Mouse (Mus musculus) retina, postnatal 7 days (tissue): ENCODE results near the gene Zfp949.

Experiments
- DNase-seq: peaks from one replicate; pipeline ENCODE4 v3.0.0-alpha.2; 2012; ENCODE audit warnings: low read depth, low spot score

Zfp949 gene

DNA sequence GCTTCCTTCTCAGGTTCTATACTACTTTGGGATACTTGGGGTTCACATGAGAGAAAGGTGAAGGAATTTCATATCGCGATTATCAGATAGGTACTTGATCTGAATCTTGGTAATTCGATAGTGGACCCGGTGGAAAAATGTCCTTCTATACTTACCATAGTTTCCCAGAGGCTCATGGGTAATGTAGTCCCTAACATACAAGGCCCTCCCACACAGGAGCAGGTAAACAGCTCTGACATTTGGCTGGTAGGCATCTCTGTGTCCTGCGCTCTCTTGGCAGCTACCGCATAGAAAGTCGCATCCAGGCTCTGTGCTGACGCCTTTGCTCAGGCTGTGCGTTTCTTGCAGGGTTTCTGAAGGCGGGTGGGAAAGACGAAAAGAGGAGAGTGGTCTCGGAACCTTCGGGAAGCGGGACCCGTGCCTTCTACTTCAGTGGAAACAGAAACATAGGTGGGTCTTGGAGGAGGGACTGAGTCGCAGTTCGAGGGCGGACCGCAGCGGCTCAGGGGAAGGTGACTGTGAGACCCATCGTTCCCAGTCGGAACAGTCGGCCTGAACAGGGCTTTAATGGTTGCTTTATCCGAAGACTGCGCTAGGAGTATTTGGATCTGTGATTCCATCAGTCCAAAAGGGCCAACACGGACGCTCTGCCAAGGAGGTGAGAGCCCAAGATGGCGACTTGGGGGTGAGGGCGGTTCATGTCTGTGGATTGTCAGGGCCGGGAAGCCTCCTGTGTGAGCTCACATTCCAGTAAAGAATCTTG lies at the start of gene Zfp949:
Gene Zfp949, plus strand, starts transcription at position 170 of the 763 bp plus-strand sequence.
- peak; percentile 75 for DNase-seq

DNA sequence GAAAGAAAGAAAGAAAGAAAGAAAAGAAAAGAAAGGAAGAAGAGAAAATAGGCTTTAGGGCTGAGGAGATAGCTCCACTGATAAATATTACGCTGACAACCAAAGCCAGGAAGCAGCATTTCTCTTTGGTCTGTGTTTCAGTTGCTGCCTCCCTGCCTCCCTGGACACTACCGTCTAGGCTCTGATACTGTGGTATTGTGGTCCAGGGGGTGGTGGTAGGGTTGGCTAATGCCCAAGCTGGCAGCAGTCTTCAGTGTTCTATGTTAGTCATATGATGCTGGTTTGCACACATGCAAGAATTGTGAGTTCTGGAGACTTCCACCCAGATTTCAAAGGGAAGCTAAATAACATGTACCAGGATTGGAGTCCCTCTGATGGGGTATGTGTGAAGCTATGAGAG lies 47.7 kb upstream of the Zfp949 start:
- no peak for DNase-seq

DNA sequence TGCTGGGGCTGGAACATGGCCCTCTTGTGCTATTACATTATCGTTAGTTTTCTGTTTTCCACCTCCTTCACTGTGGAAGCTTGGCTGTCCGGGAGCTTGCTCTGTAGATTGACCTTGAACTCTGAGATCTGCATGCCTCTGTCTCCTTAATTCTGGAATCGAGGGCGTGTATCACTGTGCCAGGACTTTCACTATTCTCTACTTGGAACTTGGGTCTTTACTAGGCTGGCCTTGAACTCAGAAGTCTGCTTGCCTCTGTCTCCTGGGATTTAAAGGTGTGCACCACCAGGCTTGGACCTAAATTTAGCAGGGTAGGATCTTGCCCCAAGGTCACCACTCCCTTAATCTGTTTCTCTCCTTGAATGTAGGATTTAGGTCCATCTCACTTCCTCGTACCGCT lies 46.0 kb upstream of the Zfp949 start:
- no peak for DNase-seq

DNA sequence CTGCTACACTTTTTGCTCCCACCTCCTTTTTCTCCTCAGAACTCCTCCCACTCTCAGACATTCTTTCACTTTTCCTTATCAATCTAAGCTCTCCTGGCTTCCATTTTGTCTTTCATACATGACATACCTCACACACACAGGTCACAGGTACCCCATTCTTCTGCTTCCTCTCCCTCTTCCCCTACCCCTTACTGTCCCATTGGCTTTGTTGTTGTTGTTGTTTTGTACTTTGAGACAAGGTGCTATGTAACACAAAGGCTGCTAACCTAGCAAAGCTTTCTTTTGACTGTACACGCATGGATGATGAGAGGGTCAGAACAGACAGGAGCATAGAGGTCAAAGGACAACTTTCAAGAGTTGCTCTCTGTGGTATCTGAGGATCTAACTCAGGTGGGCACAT lies 32.3 kb upstream of the Zfp949 start:
- DNase-seq, result no peak

DNA sequence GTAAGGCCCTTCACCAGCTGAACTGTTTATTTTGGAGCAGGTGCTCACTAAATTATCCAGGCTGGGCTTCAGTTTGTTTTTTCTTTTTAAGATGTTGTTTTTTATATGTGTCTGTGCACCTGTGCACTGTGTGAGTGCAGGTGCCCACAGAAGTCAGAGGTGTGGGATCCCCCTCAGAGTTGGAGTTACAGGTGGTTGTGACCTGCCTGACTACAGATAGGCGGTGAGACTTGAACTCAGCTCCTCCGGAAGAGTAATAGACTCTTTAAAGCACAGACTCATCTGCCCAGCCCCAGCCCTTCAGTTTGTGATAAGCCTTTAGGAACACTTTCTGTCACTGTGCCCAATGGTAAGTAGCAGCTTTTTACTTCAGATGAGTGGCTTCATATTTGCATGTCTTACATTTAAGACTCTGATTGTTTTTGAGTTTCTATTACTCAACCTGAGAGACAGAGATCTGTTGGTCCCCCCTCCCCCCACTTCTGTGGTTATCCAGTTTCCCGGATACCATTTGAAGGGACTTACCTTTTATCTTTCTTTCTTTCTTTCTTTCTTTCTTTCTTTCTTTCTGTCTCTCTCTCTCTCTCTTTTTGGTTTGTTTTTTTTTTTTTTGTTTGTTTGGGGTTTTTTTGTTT lies 31.3 kb upstream of the Zfp949 start:
- DNase-seq, result no peak

DNA sequence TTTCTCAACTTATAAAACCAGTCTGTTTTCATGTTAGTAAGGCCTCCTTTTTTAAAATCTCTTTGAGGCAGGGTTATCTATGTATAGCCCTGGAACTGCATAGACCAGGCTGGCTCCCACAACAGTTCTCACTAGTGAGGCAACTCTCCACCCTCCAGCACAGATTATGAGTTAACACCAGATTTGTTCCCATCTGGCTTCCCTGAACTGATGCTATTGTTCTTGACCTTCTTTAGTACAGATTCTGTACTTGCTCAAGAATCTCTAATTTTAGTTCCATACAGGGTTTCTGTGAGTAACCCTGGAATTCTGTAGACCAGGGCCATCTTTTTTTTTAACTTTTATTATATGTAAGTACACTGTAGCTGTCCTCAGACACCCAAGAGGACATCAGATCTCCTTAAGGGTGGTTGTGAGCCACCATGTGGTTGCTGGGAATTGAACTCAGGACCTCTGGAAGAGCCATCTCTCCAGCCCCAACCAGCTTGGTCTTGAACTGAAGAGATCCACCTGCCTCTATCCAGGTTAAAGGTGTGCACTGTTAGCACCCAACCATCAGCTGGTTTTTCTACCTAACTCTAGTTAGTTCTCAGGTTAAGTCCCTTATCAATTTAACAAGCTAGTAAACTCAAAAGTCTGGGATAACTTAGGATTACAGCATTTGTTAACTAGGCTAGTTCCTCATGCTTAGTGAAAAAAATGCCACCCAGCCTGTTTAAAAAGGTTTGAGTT lies 28.3 kb upstream of the Zfp949 start:
- no peak for DNase-seq

DNA sequence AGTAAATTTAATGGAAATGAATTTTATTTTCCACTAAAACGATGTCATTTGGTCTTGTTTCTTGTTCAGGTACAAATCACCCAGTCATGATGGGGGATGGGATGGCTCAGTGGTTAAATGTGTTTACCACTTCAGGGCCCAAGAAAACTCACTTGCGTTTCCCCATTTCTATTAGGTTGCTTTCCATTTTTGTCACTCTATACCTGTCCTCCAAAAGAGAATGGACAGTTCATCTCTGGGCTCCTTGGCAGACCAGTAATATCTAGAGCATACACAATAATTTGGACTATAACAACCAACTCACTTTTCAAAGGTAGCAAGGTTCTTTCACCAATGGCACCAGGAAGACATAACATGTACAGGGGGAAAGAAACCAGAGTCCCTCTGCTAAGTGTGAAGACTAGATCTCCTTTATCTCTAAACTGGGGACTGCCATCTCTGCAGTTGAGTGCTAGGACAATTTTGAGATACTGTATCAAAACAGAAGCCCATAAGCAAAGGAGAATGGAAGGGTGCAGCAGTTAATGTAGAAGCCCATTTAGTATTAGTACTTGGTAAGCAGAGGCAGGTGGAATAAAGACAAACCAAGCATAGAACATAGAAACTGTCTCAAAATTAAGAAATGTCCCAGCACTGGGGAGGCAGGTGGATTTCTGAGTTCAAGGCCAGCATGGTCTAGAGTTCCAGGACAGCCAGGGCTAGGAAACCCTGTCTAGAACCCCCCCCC lies 27.5 kb upstream of the Zfp949 start:
- DNase-seq, result no peak

DNA sequence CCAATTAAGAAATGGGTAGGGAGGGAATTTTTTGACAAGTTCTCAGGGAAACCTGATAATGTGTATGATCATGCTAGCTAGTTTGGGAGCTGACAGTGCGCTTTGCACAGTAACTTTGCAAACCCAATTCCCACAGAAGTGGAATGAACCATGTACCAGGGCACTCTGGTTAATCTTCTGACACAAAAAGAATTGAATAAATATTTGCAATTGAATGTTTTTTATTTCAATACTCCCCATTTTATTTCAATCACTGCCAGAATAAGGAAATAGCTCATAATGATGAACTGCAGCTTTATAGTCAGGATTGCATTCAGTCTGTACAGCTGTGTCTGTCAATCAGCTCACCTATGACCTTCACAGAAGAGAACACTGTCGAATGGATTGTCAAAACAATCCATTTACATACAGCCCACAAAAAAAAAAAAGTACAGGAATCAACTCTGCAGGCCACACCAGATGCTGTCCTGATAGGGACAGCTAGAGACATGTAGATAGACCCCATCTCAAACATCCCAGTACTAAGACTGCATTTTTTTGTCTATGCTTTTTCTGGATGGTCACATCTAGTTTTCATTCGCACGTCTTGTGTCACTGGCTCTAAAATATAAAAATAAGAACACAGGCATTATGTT lies 26.9 kb upstream of the Zfp949 start:
- no peak for DNase-seq

DNA sequence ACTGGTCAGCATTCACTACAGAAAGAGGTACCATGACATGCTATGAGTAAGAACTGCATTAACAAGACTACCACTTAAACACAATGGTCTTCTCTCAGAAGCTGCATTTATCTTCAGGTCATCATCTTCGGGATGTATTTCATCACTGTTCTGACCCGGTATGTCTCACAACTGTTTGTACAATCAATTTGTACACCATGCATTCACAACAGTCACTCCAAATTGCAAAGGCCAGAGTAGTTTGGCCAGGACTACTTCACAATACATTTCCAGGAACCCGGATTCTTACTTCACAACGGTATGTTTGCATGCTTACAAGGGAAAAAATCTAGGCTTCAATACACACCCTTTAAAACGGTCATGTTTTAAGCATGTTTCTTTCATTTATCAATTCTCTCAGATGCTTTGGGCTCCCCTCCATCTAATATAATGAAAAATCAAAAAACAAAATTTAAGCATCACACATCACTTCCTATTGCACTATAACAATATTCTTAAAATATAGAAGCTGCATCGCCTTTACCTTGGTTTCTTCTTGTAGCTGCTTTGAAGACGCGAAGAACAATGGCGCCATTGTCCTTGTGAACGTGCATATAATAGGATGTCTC lies 25.8 kb upstream of the Zfp949 start:
- no peak for DNase-seq

DNA sequence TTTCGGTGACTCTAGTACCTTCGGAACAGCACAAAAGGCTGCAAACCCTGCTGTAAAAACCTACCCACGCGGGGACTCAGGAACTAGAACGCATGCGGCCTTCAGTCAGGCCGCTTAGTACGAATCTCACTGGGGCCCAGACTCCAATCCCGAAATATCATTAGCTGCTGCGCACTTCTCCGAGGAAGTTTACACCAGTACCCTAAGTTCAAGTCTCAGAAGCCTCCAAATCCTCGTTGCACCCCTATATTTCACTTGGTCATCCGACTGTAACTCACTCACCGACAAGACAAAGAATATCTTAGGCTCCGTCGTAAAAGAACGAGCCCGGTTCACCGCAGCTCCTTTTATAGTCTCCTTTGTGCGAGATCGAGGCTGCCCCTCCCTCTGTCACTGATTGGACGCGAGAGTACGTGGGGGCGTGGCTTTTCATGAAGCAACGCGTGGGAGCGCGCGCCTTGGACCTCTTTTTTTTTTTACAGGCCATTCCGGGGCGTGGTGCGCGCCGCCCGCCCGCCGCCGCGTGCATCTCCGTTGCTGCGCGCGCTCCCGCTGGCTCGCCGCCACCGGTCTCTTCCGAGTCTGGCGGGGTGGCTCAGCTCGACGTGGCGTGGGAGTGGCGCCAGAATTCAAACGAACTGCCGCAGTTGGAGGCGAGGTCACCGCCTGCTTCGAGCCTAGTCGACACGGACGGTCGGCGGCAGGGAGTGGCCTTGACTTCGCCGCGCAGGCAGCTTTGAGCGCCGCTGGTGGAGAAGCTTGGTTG lies 25.1 kb upstream of the Zfp949 start:
- DNase-seq, result peak; percentile 97

DNA sequence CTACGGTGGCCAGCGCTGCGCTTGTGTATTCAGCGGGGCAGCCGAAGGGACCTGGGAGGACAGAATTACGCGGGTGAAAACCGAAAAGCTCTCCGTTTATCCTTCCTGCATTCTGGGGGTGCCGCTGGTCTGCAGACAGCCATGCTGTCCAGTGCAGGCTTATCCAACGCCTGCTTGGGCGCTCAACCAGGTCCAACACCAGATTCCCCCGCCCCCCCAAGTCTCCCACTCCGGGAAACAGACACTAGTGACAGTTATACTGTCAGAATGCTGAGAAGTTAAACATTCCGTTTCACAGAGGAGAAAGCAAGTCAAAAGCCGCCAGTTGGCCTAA lies 24.5 kb upstream of the Zfp949 start:
- no peak for DNase-seq

DNA sequence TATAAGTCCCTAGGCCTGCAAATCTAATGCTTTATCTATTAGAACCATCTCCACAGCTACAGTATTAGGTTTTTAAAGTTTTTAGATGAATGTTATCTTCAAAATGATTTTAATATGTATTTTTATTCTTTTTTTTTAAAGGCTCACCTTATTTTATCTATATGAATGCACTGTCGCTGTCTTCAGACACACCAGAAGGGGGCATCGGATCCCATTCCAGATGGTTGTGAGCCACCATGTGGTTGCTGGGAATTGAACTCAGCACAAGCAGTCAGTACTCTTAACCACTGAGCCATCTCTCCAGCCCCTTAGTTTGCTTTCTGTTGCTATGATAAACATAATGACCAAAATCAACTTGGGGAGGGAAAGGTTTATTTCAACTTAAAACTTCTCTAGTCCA lies 23.5 kb upstream of the Zfp949 start:
- DNase-seq, result no peak

DNA sequence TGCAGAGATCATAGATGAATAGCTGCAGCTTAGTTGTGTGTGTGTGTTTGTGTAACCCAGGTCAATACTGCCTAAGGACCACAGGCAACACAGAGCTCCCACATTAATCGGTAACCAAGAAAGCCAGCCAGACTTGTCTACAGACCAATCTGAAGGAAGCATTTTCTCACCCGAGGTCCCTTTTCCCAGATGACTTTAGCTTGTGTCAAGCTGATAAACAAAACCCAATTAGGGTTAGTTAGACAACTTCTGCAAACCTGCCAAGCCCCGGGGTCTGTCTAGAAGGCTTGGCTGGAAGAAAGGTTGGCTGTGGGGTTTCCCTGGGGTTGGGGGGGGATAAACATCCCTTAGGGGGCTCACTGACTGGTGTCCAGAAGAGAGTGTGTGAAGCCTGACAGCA lies 23.0 kb upstream of the Zfp949 start:
- no peak for DNase-seq

DNA sequence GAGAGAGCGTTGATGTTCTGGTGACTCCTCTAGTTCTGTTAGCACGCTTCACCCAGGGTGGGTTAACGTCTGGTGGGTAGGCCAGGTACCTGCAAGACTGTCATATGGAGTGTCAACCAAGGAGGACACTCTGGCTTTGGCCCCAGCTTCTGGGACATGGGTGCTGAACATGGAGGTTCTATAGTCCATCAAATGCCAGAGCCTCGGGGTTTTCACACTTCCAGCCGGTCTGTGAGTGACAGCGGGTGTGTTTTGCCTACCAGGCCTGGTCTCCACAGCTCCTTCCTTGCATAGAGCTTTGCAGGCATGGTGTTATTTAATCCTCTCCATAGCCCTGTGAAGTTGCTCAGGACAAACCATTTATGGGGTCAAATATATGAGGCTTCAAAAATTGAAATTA lies 22.5 kb upstream of the Zfp949 start:
- no peak for DNase-seq

DNA sequence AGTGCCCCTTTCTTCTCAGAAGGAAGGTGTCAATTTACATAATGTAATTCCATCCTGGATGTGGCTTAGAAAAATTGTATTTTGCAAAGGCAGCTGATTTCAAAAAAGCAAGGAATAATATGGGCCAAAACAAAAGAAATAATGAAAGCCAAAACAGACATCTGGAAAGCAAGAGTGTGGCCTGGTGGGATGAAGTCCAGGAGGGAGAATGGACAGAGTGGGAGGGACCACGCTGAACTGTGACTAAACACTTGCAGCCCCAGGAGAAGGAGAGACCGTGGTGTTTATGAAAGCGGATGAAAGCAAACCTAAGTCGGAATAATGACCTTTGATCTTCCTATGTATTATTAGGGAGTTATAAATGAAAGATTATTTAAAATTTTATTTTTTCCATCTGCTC lies 19.9 kb upstream of the Zfp949 start:
- no peak for DNase-seq

DNA sequence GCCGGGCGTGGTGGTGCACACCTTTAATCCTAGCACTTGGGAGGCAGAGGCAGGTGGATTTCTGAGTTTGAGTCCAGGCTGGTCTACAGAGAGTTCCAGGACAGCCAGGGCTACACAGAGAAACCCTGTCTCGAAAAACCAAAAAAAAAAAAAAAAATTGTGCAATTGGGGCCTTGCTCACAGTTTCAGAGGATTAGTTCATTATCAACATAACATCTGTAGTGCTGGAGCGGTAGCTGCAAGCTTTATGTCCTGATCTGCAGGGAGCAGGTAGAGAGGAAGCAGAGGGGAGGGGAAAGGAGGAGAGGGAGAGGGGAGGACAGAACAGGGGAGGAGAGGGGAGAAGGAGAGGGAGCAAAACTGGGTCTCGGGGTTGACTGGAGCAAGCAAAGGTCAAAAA lies 19.1 kb upstream of the Zfp949 start:
- no peak for DNase-seq

DNA sequence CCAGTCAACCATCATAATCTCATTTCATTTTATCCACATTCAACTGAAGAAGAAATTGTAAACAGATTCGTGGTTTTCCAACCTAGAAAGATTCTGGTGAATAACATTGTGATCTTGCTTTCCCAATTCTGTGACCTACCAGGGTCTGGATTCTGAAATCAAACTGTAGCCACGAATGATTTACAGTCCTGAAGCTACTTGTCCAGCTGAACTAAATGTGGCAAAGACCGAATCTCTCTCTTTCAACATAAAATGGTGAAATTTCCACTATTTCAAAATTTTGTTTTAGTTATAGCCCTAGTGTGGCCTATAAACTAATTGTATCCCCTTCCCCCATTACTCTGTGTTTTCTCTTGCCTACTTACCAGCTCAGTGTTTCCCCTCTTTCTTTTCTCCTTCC lies 18.2 kb upstream of the Zfp949 start:
- no peak for DNase-seq

DNA sequence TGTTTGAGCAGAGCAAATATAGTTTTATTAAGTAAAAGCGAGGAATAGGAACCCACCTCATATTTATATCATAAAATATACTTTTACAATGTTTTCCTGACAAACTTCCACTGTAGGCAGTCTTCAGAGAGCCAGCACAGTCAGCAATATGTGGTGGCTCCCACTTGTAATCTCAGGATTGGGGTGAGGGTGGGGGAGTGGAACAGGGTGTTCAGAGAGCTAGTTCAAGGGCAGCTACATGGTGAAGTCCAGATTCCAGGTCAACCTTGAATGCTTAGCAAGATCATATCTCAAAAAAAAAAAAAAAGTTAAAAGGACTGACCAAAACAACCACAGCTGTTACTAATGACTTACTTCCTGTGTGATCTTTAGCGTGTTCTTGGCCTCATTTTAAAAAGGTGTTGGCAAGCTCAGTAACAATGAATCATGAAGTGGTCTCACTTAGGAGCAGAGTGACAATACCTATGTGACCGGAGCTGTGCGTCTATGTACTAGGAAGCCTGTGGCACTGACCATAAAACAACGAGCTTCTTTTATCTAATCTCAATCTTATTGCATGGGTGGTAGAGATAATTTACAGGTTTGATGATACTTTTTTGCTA lies 17.7 kb upstream of the Zfp949 start:
- DNase-seq, result no peak

DNA sequence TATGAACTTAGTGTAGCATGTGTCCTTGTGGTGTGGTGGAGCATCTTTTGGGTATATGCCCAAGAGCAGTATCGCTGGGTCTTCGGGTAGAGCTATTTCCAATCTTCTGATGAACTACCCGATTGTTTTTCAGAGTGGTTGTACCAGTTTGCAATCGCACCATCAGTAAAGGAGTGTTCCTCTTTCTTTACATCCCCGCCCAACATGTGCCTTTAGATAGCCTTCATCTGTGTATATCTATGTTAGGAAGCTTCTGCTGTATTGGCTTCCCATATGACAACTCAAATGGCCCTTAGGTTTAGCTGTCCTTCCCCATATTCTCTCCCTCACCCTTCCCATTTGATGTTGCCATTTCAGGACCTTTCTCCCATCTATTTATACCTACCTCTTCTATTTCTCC lies 13.7 kb upstream of the Zfp949 start:
- no peak for DNase-seq

DNA sequence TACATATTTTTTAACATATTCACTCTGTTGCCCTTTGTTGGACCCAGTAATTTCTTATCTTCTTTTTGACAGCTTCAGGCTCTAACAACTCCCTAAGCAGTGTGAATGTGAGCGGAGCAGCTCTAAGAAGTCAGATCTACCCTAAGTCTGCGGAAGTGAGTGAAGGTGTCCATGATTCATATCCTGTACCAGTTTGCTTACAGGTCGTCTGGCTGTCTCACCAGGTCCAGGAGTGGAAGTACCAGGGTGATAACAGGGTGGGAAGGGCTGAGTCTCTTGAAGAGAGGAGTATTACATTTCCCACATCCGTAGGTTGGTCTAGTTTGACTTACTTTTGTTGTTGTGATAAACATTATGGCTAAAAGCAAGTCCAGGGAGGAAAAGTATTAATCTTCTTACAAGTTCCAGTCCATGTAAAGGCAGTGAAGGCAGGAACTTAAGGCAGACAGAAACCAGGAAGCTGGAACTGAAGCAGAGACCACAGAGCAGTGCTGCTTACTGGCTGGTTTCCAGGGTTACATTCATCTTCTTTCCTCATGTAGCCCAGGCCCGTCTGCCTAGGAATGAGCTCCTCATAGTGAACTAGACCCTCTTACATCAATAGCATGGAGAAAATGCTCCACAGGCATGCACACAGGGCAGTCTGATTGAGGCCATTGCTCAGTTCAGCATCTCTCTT lies 8.1 kb upstream of the Zfp949 start:
- DNase-seq, result no peak
